Mouse (Mus musculus) right cerebral cortex, postnatal 10 days (tissue): Measurements from ENCODE around the gene Zc3h12d.

Experiments used
- DNase-seq, 2 experiments: peaks; one replicate each; pipeline ENCODE4 v3.0.0; 2021; ENCODE audit warnings: low spot score in 2 of 2

The Zc3h12d gene

GRCm38 (mm10) chr10:7838874-7839421 is 6.7 kb downstream of the Zc3h12d start:
- DNase-seq, result no peak

- no peak for DNase-seq
These were observed 7.5 kb downstream of the Zc3h12d start for GRCm38 (mm10) chr10:7839551-7840352.

- no peak for DNase-seq
These were observed 8.1 kb downstream of the Zc3h12d start for GRCm38 (mm10) chr10:7840353-7840733.

DNA sequence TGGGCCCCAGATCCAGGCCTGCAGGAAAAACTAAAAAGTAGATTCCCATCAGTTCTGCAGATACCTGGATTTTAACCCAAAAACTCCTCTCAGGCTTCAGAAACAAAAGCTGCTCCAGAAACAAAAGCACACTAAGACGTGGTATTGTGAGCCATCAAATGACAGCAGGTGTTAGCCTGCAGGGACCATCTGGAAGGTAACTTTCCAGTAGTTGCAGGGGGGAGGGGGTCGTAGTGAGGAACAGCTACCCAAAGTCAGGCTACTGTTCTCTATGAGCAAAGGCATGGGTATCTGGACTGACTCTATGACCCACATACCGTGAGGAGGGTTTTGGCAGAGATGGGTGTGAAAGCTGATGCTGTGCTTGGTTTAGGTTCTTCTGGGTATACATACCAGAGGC is 8.5 kb downstream of the Zc3h12d start:
- no peak for DNase-seq

- peak; percentile 53 to 55 for DNase-seq
These were observed 9.4 kb downstream of the Zc3h12d start for GRCm38 (mm10) chr10:7841571-7842080.

GRCm38 (mm10) chr10:7843181-7843580 is 10.9 kb downstream of the Zc3h12d start:
- peak in 1 of 2 experiments; percentile 7 for DNase-seq

DNA sequence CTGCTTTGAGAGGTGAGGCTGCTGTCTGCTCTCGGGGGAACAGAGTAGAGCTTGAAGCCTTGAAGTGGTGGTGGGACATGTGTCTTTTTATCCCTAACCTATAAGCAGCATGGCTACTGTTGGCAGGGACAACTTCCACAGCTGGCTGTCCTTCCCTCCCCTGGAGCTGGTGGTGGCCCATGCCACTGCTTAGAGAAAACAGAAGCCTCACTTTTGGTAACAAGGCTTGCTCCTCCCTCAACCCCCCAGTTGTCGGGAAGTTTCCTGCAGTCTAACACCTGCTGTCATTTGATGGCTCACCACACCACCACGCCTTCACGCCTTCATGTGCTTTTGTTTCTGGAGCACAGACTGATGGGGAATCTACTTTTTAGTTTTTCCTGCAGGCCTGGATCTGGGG is 11.9 kb downstream of the Zc3h12d start:
- DNase-seq, result peak in 1 of 2 experiments; percentile 15

GRCm38 (mm10) chr10:7845136-7845535 is 12.9 kb downstream of the Zc3h12d start:
- peak in 1 of 2 experiments; percentile 13 for DNase-seq

DNA sequence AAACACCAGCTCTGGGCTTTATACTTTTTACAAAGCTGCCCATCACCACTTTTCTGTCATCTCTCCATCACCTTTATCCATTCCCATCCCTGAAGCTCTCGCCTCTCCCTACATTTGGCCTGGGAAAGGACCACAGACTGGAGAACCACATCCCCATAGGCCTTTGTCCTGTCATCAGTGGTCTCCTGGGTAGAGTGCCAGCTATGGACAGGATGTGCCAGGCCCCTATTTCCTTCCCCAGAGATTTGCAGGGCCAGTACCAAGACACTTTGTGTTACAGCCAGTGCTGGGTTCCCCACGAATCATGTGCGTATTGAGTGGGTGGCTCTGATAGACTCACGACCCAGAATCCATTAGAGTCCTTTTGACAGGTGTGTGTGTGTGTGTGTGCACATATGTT is 13.7 kb downstream of the Zc3h12d start:
- peak in 1 of 2 experiments; percentile 20 for DNase-seq

GRCm38 (mm10) chr10:7847166-7847605 is 14.9 kb downstream of the Zc3h12d start:
- peak in 1 of 2 experiments; percentile 6 for DNase-seq

GRCm38 (mm10) chr10:7851891-7852290 is 19.6 kb downstream of the Zc3h12d start:
- no peak for DNase-seq

GRCm38 (mm10) chr10:7860494-7860893 is 28.2 kb downstream of the Zc3h12d start:
- no peak for DNase-seq

DNA sequence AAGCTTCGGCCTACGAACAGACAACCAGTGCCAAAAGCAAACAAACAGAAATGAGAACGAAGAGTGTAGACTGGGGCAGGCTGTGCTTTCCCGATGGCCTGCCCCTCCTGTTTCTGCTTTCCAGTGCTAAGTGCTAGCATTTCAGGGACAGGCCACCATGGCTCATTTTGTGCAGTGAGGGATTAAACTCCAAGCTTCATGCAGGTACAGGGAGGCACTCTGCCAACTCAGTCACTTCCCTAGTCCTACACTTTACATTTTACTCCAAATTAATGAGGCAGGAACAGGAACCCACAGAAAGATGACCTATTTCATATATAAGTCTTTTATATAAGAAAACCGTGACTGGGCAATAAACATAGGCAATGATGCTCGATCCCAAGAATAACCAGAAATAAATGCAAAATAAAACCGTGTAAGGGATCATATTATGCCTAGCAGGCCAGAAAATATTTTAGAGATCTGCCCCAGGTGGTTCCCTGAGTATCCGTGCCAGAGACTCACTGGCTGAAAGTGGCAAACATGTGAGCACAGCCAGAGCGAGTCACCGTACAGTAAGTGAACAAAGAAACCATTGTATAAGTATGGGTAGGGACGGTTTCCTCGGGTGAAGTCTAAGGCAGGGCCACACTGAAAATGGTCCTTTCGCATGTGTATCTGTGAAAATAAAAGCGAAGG is 29.1 kb downstream of the Zc3h12d start:
- no peak for DNase-seq

DNA sequence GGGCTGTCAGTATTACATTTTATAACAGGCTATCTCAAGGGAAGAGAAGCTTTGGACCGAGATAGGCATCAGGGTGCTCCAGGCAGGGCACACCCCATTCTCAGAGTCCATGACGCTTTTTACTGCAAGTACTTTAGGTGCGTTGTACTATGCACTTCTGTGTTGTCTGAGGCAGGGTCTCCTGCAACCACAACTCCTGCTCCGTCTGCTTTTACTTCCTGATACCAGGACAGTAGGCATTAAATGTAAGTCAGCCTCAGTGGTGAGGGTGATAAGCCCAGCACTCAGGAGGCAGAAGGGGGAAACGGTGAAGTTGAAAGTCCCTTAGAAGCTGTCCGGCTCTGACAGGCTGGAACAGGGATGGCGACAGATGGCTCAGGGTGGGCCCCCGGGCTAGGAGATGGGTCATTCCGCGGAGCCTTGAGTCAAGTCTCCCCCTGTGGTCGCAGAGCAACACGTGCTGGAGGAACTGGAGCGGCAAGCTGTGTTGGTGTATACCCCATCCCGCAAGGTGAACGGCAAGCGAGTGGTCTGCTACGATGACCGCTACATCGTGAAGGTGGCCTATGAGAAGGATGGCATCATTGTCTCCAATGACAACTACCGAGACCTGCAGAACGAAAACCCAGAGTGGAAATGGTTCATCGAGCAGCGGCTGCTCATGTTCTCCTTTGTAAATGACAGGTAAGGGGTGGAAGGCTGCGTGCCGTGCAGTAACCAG is 29.8 kb downstream of the Zc3h12d start:
- DNase-seq, result no peak

DNA sequence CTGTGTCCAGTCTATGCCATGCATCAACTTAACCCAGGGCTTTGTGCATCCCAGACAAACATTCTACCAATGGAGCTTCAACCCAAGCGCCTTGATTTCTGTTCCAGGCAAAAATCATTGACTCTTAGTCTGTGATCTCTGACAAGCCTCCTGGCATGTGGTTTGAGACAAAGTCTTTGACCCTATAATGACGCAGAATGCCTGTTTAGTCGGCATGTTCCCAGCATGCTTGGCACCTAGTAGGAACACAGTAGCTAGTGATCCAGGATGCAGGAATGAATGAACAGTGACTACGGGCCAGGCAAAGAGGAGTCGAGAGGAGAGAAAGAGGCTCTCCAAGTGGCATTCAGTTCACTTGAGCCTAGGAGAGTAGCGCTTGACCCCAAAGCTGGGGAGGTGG is 31.1 kb downstream of the Zc3h12d start:
- no peak for DNase-seq

DNA sequence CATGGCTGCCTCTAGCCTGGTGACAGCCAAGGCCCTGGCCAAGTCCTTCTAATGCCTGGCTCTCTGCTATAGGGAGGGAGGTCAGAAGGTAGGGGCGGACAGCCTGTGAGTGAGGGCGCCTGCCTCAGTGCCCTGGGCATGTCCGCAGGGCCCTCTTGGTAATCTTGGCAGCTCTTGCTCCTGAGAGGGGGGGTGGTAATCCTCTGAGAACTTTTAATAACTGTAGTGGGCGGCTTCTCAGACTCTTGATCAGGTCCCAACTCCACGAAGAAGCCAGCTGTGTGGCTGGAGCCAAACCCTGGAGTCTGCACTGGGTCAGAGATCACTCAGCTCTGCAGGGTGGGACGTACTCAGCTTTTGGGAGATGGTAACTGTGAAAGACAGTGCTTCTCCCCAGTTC is 31.9 kb downstream of the Zc3h12d start:
- DNase-seq, result no peak

DNA sequence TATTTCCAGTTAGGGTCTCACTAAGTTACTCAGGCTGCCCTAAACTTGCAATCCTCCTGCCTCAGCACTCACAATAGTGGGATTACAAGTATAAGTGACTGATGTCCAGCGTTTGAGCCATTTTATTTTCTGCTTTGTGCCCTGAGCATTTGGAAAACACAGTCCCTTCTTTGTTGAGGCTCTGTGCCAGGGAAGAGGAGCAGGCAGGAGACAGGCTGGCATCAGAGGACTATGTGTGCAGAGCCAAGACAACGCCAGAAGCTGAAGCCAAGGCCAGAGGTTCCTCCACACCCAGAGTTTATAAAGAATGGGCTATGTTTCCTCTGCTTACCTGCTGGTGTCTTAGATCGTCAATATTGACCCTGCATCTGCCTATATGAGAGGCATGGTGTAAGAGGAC is 32.5 kb downstream of the Zc3h12d start:
- no peak for DNase-seq

- DNase-seq, result peak in 1 of 2 experiments; percentile 41
These were observed 34.7 kb downstream of the Zc3h12d start for GRCm38 (mm10) chr10:7866762-7867665.

GRCm38 (mm10) chr10:7867666-7868030 is 35.4 kb downstream of the Zc3h12d start:
- DNase-seq, result no peak

- no peak for DNase-seq
These were observed 37.5 kb downstream of the Zc3h12d start for GRCm38 (mm10) chr10:7869746-7870145.
